Mouse (Mus musculus): ENCODE data around the gene Dclre1a. TPM values are rescaled to one million over a fixed set of nuclear protein-coding genes. Genes with fewer than 3 reads are reported as not detected.

The Dclre1a gene
- total and polyA plus RNA-seq, 2 experiments = 3.3 to 13.5 TPM

DNA sequence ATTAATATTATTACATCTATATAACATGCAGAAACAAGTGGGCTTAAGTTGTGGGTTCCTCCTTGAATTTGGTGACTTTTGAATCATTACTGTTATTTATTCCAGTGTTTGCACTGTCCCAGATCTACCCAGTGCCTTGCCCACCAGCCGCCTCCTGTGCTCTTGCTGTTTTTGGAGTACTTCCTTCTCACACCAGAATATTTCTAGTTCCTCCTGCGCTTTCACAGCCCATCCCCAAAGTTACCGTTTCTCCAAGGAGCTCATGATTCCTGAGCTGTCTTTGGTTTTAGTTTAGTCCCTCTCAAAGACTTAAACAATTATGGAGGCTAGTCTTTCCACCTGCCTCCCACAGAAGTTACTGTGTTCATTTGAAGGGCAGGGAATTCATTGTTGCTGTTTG, 15.4 kb upstream of the Dclre1a start:
- TF ChIP-seq CTCF (IDR thresholded peaks at IDR 0.05; ENCODE audit: low read depth, low read length) = no peak
- no peak for TF ChIP-seq POLR2A (IDR thresholded peaks at IDR 0.05; ENCODE audit: extremely low read depth, insufficient read depth, low read length)
- Histone ChIP-seq H3K79me2 (ENCODE audit: control insufficient read depth, insufficient read depth, low read length) (peaks cover 54% of the 10 kb centered on the region), H3K9ac (ENCODE audit: low read depth, low read length) (no peak overlapping the region), H3K4me3 (ENCODE audit: insufficient read depth, low read depth, low read length) (no peak overlapping the region), H3K27ac (replicated peaks; ENCODE audit: insufficient read depth, low read depth, low read length) (no peak overlapping the region), H3K36me3 (ENCODE audit: control insufficient read depth, insufficient read depth, low read length) (peaks cover 3% of the 10 kb centered on the region; the same call in 1 of the 2 replicates), H3K27me3 (ENCODE audit: control insufficient read depth, insufficient read depth, low read length) (no peaks in the 10 kb centered on the region), H3K4me1 (ENCODE audit: control insufficient read depth, insufficient read depth, low read length) (peaks cover 5% of the 10 kb centered on the region)
- no peak for DNase-seq (ENCODE audit: extremely low read depth, low read depth, low spot score)
- WGBS = 76% methylated on average over 3 of the region's 3 CpGs

DNA sequence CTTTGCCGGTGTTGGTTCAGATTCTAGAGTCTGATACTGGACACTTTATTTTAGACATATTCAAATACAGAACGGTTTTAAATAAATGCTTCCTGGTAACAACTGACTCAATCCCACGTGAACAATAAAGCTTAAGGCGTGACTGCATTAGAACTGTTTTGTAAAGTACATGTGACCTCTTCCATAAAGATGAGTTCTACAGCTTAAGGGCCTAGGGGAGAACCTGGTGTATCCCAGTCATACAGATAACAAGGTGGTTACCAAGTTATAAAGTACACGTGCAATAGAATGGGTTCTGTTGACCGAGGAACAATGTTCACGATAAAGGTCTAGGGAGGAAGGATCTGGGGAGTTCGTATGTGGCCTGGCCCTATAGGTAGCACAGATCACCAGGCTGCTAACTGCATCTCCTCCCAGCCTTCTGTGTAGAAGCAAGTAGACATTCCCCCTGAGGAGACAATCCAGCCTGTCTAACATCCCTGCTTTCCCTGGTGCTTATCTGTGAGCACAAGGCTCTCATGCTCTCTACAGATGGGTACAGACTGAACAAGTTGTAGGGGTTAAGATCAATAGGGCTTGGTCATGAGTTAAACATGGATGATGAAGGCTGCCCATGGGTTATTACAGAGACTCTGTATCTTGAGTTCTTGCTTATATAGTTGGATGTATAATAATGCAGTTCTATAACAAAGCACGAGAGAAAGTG, 14.6 kb upstream of the Dclre1a start:
- no peak for DNase-seq (ENCODE audit: extremely low read depth, low read depth, low spot score)
- Histone ChIP-seq H3K4me3 (ENCODE audit: insufficient read depth, low read depth, low read length) (no peak overlapping the region), H3K79me2 (ENCODE audit: control insufficient read depth, insufficient read depth, low read length) (peaks cover 55% of the 10 kb centered on the region), H3K9ac (ENCODE audit: low read depth, low read length) (no peak overlapping the region), H3K27me3 (ENCODE audit: control insufficient read depth, insufficient read depth, low read length) (no peaks in the 10 kb centered on the region), H3K36me3 (ENCODE audit: control insufficient read depth, insufficient read depth, low read length) (peaks cover 3% of the 10 kb centered on the region; the same call in 1 of the 2 replicates), H3K4me1 (ENCODE audit: control insufficient read depth, insufficient read depth, low read length) (peaks cover 5% of the 10 kb centered on the region), H3K27ac (replicated peaks; ENCODE audit: insufficient read depth, low read depth, low read length) (no peak overlapping the region)
- 88% methylated on average over 9 of the region's 9 CpGs for WGBS
- TF ChIP-seq POLR2A (IDR thresholded peaks at IDR 0.05; ENCODE audit: extremely low read depth, insufficient read depth, low read length) (no peak), CTCF (IDR thresholded peaks at IDR 0.05; ENCODE audit: low read depth, low read length) (no peak)

DNA sequence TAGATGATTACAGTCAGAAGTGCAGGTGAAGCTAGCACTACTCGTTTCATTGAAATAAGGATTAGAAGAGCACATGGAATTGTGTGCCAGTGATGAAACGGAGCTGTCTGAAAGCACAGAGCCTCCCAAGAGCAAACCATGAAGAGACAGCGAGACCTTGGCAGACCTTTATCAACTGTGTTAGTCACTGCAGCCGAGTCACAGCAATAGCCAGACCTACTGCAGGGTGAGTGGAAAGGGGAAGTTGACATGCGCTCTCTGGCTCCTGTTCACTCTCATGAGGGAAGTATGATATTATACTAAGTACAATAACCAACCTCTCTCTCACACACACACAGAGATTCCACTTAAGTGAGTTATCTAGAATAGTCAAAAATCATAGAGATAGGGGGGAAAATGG, 8.0 kb upstream of the Dclre1a start:
- peaks cover 20% of the 10 kb centered on the region; the same call in 1 of the 2 replicates for H3K36me3 ChIP-seq (ENCODE audit: control insufficient read depth, insufficient read depth, low read length)
- no peak overlapping the region for H3K27ac ChIP-seq (replicated peaks; ENCODE audit: insufficient read depth, low read depth, low read length)
- DNase-seq (ENCODE audit: extremely low read depth, low read depth, low spot score) = peak; percentile 37
- H3K79me2 ChIP-seq (ENCODE audit: control insufficient read depth, insufficient read depth, low read length) = peaks cover 19% of the 10 kb centered on the region
- H3K4me1 ChIP-seq (ENCODE audit: control insufficient read depth, insufficient read depth, low read length) = no peaks in the 10 kb centered on the region
- WGBS = 29% methylated on average over 5 of the region's 5 CpGs
- H3K9ac ChIP-seq (ENCODE audit: low read depth, low read length) = no peak overlapping the region
- H3K4me3 ChIP-seq (ENCODE audit: insufficient read depth, low read depth, low read length) = no peak overlapping the region
- H3K27me3 ChIP-seq (ENCODE audit: control insufficient read depth, insufficient read depth, low read length) = no peaks in the 10 kb centered on the region
- no peak for TF ChIP-seq CTCF (IDR thresholded peaks at IDR 0.05; ENCODE audit: low read depth, low read length)
- TF ChIP-seq POLR2A (IDR thresholded peaks at IDR 0.05; ENCODE audit: extremely low read depth, insufficient read depth, low read length) = no peak

DNA sequence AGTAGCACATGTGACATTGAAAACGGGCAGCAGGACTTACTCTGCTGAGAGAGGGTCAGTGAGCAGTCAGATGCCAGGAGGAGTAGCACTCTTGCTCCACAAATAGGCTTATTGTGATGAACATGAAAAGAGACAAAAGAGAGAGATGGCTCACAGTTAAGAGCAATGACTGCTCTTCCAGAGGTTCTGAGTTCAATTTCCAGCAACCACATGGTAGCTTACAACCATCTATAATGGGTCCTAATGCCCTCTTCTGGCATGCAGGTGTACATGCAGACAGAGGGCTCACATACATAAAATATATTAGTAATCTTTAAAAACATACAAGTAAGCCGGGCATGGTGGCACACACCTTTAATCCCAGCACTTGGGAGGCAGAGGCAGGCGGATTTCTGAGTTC, 5.2 kb upstream of the Dclre1a start:
- peaks cover 18% of the 10 kb centered on the region; the same call in 1 of the 2 replicates for H3K36me3 ChIP-seq (ENCODE audit: control insufficient read depth, insufficient read depth, low read length)
- no peak overlapping the region for H3K4me3 ChIP-seq (ENCODE audit: insufficient read depth, low read depth, low read length)
- no peak for TF ChIP-seq POLR2A (IDR thresholded peaks at IDR 0.05; ENCODE audit: extremely low read depth, insufficient read depth, low read length)
- TF ChIP-seq CTCF (IDR thresholded peaks at IDR 0.05; ENCODE audit: low read depth, low read length) = no peak
- H3K4me1 ChIP-seq (ENCODE audit: control insufficient read depth, insufficient read depth, low read length) = peaks cover 6% of the 10 kb centered on the region; the same call in 1 of the 2 replicates
- H3K27ac ChIP-seq (replicated peaks; ENCODE audit: insufficient read depth, low read depth, low read length) = no peak overlapping the region
- peaks cover 5% of the 10 kb centered on the region; the same call in 1 of the 2 replicates for H3K79me2 ChIP-seq (ENCODE audit: control insufficient read depth, insufficient read depth, low read length)
- 99% methylated on average over 3 of the region's 3 CpGs for WGBS
- H3K9ac ChIP-seq (ENCODE audit: low read depth, low read length) = no peak overlapping the region
- H3K27me3 ChIP-seq (ENCODE audit: control insufficient read depth, insufficient read depth, low read length) = no peaks in the 10 kb centered on the region
- DNase-seq (ENCODE audit: extremely low read depth, low read depth, low spot score) = no peak

DNA sequence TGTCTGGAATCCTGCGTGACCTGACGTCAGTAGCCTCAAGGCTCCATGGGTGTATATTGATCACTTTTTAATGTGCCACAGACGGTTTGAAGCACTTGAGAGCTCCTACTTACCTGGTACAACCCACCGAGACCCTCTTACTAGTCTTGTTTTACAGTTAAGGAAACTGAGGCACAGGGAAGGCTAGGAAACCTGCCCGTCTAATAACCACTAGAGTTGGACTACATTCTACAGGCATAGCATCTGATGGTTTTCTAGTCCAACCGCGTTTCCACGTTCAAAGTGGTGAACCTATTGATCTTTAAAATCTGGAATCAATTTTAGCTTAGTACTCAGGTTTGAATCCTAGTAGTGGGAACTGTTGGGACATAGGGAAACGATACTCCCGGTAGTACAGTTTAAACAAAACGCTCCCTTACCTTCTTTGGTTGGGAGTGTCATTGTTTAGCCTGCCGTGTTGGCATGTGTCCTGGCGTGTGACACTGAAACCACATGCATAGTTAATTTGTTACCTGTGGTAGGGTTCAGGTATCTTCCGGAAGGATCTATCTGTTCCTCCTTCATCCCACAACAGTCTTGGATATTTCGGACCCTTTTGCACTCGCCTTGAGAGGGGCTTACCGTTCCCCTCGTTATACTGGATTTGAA, 1.1 kb upstream of the Dclre1a start:
- Histone ChIP-seq H3K36me3 (ENCODE audit: control insufficient read depth, insufficient read depth, low read length) (peaks cover 14% of the 10 kb centered on the region; the same call in 1 of the 2 replicates), H3K4me1 (ENCODE audit: control insufficient read depth, insufficient read depth, low read length) (peaks cover 9% of the 10 kb centered on the region; the same call in 1 of the 2 replicates), H3K9ac (ENCODE audit: low read depth, low read length) (peak overlapping the region; percentile 95), H3K4me3 (ENCODE audit: insufficient read depth, low read depth, low read length) (peak overlapping the region; percentile 89), H3K27me3 (ENCODE audit: control insufficient read depth, insufficient read depth, low read length) (no peaks in the 10 kb centered on the region), H3K27ac (replicated peaks; ENCODE audit: insufficient read depth, low read depth, low read length) (peak overlapping the region; percentile 94), H3K79me2 (ENCODE audit: control insufficient read depth, insufficient read depth, low read length) (peaks cover 2% of the 10 kb centered on the region; the same call in 1 of the 2 replicates)
- TF ChIP-seq CTCF (IDR thresholded peaks at IDR 0.05; ENCODE audit: low read depth, low read length) (no peak), POLR2A (IDR thresholded peaks at IDR 0.05; ENCODE audit: extremely low read depth, insufficient read depth, low read length) (no peak)
- 6% methylated on average over 18 of the region's 18 CpGs for WGBS
- DNase-seq (ENCODE audit: extremely low read depth, low read depth, low spot score) = peak; percentile 82
